Mouse (Mus musculus): ENCODE data around the gene Lhx4.

GRCm38 (mm10) chr1:155681116-155681799 is 70.2 kb downstream of the Lhx4 start:
- TF ChIP-seq CTCF (IDR thresholded peaks at IDR 0.05; ENCODE audit: insufficient read depth, low read depth, low read length) (no peak), POLR2A (IDR thresholded peaks at IDR 0.05; ENCODE audit: insufficient read depth, low read depth, low read length) (no peak)

Data from olfactory bulb, adult 2 months (tissue).